Mouse (Mus musculus) cortical plate, adult 2 months (tissue): ENCODE measurements around the gene Htr1f. TPM values are rescaled to one million over a fixed set of nuclear protein-coding genes. Genes with fewer than 3 reads are reported as not detected.

Experiments
- H3K27ac ChIP-seq: fragments of 200-500 bp; 2 replicates; pipeline ENCODE4 v1.5.1; 2012; ENCODE audit warnings: low read length, control low read depth, inconsistent platforms; ENCODE audit not compliant: insufficient read depth
- H3K4me1 ChIP-seq: fragments of 200-500 bp; 2 replicates; pipeline ENCODE4 v1.6.1; 2011; ENCODE audit warnings: low read length; ENCODE audit not compliant: control insufficient read depth, insufficient read depth
- H3K4me3 ChIP-seq: fragments of 200-500 bp; 2 replicates; pipeline ENCODE4 v1.5.1; 2011; ENCODE audit warnings: mild to moderate bottlenecking, low read length, control low read depth; ENCODE audit not compliant: insufficient read depth
- CTCF ChIP-seq: fragments of 200-500 bp; IDR thresholded peaks from 2 replicates; pipeline ENCODE4 v1.5.1; 2011; ENCODE audit warnings: mild to moderate bottlenecking, control low read depth, low read length; ENCODE audit not compliant: insufficient read depth; ENCODE audit errors: extremely low read depth
- POLR2A ChIP-seq: fragments of 200-500 bp; IDR thresholded peaks from 2 replicates; pipeline ENCODE4 v1.6.1; 2011; ENCODE audit warnings: mild to moderate bottlenecking, low read length, control low read depth; ENCODE audit not compliant: insufficient read depth; ENCODE audit errors: extremely low read depth
- polyA plus RNA-seq: library from polyadenylated mRNA; depleted of rRNA; stranded (reverse); fragments of >200 nt; gene quantifications from 2 replicates; pipeline ENCODE4 v1.2.3, GENCODE M21; 2012

The Htr1f gene
- polyA plus RNA-seq, 1 experiment: 2.0 TPM

- H3K4me1 ChIP-seq: no peaks in the 10 kb centered on the region; the same call in 1 of the 2 replicates
- no peak overlapping the region for H3K4me3 ChIP-seq
- H3K27ac ChIP-seq: no peak overlapping the region
- TF ChIP-seq POLR2A (no peak), CTCF (no peak)
Measured at GRCm38 (mm10) chr16:65029675-65030074, 76.0 kb downstream of the Htr1f start.

DNA sequence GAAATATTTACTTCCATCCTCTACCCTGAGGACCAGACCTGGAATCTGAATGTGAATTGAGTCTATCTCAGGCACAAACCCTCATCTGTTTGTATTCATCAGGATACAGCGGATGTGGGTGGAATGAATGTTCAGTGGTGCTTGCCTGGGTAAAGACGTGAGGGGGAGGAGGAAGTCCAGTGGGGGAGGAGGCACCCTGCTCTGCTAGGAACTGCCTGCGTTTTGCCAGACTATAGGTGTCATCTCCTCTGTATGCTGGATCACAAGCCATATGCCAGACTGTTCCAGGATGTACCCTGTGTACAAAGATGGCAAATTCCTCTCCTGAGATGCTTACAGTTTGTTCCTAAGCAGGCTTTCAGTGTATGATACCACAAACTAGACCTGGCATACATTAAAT is 83.3 kb downstream of the Htr1f start:
- no peak overlapping the region for H3K27ac ChIP-seq
- H3K4me1 ChIP-seq: no peaks in the 10 kb centered on the region
- TF ChIP-seq POLR2A: no peak
- TF ChIP-seq CTCF: no peak
- H3K4me3 ChIP-seq: no peak overlapping the region

DNA sequence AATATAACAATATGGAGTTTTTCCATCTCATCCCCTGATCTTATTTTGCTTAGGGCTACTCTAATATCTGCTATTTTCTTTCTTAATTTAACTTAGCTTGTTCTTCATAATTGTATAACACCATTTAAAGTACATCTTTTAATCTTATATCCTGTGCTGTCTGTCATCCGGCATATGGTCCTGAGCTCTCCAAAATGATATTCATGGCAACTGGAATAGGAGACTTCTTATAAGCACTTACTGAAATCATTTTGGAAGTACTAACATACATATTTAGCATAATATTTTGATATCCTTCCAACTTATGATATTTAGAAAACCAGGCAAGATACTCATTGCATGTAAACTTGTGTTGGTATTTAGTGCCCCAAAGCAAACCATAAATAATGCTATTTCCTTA is 86.9 kb downstream of the Htr1f start:
- Histone ChIP-seq H3K4me1 (no peaks in the 10 kb centered on the region), H3K4me3 (no peak overlapping the region), H3K27ac (no peak overlapping the region)
- TF ChIP-seq POLR2A (no peak), CTCF (no peak)

DNA sequence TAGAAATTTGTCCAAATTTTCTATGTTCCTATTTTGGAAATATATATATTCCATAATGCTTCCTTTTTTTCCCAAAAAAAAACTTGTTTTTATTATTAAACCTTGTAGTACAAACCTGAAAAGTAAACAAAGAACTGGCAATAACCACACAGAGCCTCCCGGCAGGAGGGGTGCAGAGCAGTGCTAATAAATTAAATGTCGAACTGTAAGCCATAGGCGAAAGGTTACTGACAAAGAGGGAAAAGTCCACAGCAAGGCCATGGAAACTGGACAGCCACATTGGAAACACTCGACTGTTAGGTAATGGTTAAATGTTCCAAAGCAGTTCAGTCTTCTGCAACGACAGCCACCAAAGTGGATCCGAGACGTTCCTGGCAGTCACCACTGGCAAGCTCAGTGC is 87.5 kb downstream of the Htr1f start:
- Histone ChIP-seq H3K4me3 (no peak overlapping the region), H3K4me1 (no peaks in the 10 kb centered on the region), H3K27ac (no peak overlapping the region)
- TF ChIP-seq CTCF: no peak
- TF ChIP-seq POLR2A: no peak

- Histone ChIP-seq H3K4me3 (no peak overlapping the region), H3K27ac (no peak overlapping the region), H3K4me1 (no peaks in the 10 kb centered on the region)
- TF ChIP-seq POLR2A (no peak), CTCF (no peak)
Measured at GRCm38 (mm10) chr16:65017566-65017965, 88.1 kb downstream of the Htr1f start.

DNA sequence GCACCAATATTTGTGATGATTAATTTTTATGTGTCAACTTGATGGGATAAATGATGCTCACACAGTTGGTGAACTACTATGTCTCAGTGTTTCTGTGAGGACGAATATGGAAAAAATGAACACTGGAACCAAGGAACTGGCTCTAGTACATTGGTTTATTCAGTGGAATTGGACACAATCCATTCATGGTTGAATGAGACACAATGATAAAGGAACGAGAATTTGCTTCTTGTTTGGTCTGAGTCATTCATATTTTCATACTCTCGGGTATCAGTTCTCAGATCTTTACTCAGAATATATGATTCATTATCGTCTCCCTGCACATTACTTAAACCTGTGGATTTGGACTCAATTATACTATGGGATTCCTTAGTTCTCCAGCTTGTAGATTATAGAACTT is 90.4 kb downstream of the Htr1f start:
- no peaks in the 10 kb centered on the region for H3K4me1 ChIP-seq
- TF ChIP-seq POLR2A (no peak), CTCF (no peak)
- H3K4me3 ChIP-seq: no peak overlapping the region
- no peak overlapping the region for H3K27ac ChIP-seq

- Histone ChIP-seq H3K27ac (no peak overlapping the region), H3K4me1 (no peaks in the 10 kb centered on the region), H3K4me3 (no peak overlapping the region)
- TF ChIP-seq CTCF (no peak), POLR2A (no peak)
Measured at GRCm38 (mm10) chr16:65001993-65002821, 103.4 kb downstream of the Htr1f start.

DNA sequence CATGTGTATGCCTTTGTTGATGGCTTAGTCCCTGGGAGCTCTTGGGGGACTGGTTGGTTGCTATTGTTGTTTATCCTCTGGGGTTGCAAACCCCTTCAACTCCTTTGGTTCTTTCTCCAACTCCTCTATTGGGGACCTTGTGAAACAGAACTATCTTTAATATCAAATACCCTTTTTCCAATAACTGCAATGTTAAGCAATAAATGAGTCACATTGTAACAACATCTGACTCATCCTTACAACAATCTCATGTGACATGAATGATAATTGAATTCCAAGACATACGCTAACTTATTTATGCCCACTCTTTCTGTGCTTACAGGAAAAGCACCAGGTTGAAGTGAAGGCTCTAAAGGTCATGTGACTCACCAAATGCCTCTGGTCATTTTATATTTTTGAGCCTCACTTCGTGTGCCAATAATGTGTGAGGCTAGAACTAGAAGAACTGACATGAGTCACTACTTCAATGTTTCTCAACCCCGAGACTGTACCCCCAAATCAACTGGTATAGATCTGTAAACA is 116.3 kb downstream of the Htr1f start:
- no peak overlapping the region for H3K27ac ChIP-seq
- no peaks in the 10 kb centered on the region for H3K4me1 ChIP-seq
- TF ChIP-seq POLR2A: no peak
- H3K4me3 ChIP-seq: no peak overlapping the region

DNA sequence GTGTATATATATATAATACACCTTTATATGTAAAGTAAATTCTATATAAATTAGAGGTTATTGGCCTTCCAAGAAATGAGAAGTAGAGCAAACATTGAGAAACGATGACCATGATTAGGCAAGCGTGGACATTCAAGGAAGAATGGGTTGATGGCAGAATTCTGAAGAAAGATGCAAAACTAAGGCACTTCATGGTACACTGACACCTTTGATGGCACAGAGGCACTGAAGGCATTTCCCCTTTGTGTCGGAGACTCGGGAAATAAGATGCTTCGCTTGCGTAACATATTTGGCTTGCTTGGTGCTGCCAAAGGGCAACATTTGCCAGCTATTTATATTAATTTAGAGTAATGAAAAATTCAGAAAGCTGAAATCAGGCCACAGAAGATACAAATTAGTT is 118.1 kb downstream of the Htr1f start:
- Histone ChIP-seq H3K27ac (no peak overlapping the region), H3K4me1 (no peaks in the 10 kb centered on the region), H3K4me3 (no peak overlapping the region)
- TF ChIP-seq CTCF (no peak), POLR2A (no peak)

DNA sequence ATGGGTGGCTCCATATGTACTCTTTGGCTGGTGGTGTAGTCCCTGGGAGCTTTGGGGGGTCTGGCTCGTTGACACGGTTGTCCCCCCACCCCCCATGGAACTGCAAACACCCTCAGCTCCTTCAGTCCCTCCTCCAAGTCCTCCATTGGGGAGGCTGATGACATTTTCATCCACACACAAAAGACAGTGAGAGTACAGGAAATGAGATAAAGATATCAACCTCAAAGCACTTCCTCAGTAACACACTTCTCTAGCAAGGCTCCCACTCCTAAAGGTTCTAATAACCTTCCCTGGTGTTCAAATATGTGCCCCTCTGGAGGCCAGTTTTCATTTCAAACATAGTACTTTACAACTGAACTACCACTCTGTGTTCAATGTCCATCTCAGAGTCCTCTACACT is 118.6 kb downstream of the Htr1f start:
- TF ChIP-seq POLR2A: no peak
- TF ChIP-seq CTCF: no peak
- Histone ChIP-seq H3K4me1 (no peaks in the 10 kb centered on the region), H3K27ac (no peak overlapping the region), H3K4me3 (no peak overlapping the region)

GRCm38 (mm10) chr16:64974636-64975035 is 131.0 kb downstream of the Htr1f start:
- Histone ChIP-seq H3K27ac (no peak overlapping the region), H3K4me1 (no peaks in the 10 kb centered on the region), H3K4me3 (no peak overlapping the region)
- TF ChIP-seq POLR2A: no peak
- no peak for TF ChIP-seq CTCF
